Mouse (Mus musculus): ENCODE results near the gene Lhfp.

DNA sequence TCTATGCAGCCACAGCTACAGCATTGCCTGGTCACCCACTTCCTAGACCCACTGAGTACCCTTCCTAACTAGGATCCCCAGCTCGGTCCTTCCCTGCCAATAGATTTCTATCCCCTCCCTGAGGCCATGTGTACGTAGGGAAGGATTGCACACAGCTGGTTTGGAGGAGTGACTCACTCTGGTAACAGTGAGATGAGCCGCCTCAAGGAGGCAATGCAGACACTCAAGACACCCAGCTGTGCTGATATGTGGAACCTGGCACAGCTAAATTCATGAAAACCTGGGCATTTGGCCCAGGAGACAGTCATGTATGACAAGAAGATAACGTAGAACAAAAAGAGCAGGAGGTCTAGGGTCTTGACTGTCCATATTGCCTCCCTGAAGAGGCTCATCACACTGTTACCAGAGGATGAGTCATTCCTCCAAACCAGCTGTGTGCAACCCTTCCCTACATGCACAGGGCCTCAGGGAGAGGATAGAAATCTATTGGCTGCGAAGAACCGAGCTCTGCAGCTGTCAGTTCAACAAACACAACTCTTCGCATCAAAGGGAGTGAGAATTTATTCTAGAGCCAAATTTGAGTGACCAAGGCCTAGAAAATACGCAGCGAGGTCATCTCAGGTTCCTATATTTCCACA is 204.4 kb downstream of the Lhfp start:
- TF ChIP-seq POLR2A (IDR thresholded peaks at IDR 0.05; ENCODE audit: borderline replicate concordance, extremely low read depth, insufficient read depth, insufficient read length, poor library complexity, severe bottlenecking) (no peak), CTCF (IDR thresholded peaks at IDR 0.05; ENCODE audit: borderline replicate concordance, extremely low read depth, insufficient read depth, insufficient read length) (no peak)

Measured in brain, embryonic 14.5 days (tissue).